Mouse (Mus musculus): Measurements from ENCODE around the gene Smg9.

GRCm38 (mm10) chr7:24459440-24459839, 60.0 kb downstream of the Smg9 start:
- no peak for TF ChIP-seq CTCF (IDR thresholded peaks at IDR 0.05; ENCODE audit: borderline replicate concordance, insufficient read depth, low read depth, low read length)
- no peak for TF ChIP-seq POLR2A (IDR thresholded peaks at IDR 0.05; ENCODE audit: borderline replicate concordance, insufficient read depth, low read length)

All from cerebellum, adult 2 months (tissue).